Mouse (Mus musculus) spleen, postnatal 10 days (tissue): ENCODE measurements around the gene Atrnl1.
A peak's percentile ranks its signal among the peaks of the same experiment; 100 is the strongest.
"Not testable (repeated sequence)": the region's sequence is repeated elsewhere in the genome, so short reads cannot be mapped to it uniquely, and the experiment has no call there.

ENCODE experiments used
- DNase-seq, 2 experiments: peaks; one replicate each; pipeline ENCODE4 v3.0.0; 2021 to 2022; ENCODE audit warnings: low spot score in 2 of 2

Gene Atrnl1

DNA sequence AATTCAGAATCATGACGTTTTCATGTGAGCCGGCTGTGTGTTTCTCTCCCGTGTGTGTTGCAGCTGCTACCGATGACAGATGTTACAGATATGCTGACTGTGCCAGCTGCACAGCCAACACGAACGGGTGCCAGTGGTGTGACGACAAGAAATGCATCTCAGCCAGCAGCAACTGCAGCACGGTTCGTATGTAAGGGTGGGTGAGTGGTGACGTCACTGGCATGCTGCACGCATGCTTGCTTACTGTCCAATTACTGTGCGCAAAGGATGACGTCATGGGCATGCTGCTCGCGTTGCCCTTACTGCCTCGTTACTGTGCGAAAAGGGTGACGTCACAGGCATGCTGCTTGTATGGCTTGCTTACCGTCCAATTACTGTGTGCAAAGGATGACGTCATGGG lies 75.8 kb downstream of the Atrnl1 start:
- DNase-seq: no peak

DNA sequence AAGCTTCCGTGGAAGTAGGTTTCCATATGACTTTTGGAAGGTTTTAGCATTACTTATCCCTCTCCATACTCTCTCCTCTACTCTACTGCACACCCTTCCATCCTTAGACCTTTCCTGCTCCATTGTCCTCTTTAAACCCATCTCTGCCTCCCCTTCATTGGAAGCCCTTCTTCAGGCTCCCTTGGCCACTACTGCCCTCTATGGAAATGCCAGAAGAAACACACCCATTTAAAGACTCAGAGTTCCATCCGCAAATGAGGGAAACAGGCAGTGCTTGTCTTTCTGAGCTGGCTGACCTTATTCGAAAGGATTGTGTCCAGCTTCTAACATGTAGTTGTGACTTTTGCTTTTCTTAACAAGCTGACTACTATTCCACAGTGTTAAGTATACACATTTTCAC lies 81.7 kb downstream of the Atrnl1 start:
- no peak for DNase-seq

DNA sequence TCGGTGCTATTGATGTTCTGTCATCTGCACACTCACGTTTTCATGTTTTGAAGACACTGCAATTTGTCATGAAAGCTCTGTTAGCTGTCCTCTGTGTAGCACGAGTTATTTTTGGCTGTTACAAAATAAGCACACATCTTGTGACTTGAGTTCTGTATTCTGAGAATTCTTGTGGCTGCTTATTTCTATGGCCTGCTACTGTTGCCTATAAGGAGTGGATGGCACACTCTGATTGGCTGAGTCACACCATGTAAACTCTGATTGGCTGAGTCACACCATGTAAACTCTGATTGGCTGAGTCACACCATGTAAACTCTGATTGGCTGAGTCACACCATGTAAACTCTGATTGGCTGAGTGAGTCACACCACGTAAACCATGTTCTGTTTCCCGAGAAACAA lies 85.9 kb downstream of the Atrnl1 start:
- not testable (repeated sequence) for DNase-seq

DNA sequence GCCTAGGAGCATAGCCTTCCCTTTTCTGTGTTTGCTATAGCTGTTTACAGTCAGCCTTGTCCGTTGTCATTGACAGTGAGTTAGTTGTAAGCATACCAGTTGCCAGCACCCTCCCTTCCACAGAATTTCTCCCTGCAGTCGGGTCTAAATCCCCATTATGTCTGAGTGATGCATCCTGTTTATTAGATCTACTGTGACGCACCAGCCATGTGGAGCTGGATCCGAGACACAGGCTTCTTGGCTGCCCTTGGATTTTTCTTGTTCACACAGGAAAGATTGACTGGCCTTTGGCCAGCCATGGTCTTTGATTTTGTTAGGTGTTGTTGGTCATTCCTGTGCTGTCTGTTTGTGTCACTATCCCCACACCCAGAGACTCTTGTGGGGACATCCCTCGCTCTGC lies 102.3 kb downstream of the Atrnl1 start:
- no peak for DNase-seq

DNA sequence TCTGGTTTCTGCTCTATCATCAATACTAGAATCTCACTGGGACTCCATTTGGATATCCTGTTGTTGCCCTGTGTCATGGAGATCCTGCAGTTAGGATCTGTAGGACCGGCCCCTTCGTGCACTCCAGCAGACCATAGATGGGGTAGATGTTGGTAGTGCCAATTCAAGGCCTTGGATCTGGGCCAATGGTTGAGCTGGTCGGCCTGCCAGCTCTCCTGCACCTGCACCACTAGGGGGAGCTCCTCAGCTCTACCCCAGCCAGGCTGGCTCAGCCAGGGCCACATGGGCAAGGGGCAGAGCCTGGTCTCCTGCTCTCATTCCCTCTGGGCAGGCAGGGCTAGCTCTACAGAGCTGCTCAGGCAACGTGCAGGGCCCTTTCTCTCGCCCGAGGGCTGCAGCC lies 114.1 kb downstream of the Atrnl1 start:
- DNase-seq: peak; percentile 43 to 75

DNA sequence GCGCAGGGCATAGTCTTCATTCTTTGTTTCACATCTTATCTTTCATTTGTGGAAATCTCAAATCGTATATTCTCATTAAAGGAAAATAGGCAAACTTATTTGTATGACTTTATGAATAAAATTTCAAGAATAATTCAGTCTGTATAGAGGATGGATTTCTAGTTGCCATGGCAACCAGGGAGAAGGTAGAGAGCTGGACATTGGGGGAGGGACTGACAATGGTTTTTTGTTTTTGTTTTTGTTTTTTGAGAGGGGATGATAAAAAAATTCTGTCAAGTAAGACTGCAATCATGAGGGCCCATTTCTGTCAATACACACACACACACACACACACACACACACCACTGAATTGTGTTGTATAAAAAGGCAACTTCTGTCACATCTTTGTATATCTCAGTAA lies 114.5 kb downstream of the Atrnl1 start:
- no peak for DNase-seq

DNA sequence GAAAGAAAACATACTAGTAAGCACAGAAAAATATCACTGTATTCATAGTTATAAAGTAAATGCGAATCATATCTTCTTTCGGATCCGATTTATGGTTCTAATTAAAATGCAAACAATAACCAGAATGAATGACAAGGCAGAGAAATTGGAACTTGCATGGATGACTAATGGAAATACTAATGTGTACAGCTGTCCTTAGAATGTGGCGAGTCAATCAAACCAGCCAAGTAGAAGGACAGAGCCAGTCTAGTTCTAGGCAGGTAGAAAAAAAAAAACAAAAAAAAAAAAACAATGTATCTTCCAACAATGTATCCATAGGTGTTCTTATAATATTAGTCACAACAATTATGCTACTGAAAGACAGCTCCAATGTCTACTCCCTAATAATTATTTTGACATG lies 116.2 kb downstream of the Atrnl1 start:
- DNase-seq: no peak

DNA sequence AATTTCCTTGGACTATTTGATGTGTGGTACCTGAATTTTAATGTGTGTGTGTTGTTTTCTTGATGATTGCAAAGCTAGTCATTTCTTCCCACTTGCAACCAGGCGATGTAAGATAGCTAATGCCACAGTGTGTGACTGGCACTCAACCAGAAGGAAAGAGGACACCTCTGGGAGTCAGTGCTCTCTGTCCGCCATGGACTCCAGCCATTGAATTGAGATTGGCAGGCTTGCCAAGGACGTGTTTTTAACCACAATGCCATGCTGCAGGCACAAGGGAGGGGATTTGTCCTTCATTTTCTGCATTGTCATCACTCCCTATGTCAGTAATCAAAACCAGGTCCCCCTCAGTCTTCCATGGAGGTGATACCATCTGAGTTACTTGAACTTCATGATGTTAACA lies 126.6 kb downstream of the Atrnl1 start:
- DNase-seq: no peak

DNA sequence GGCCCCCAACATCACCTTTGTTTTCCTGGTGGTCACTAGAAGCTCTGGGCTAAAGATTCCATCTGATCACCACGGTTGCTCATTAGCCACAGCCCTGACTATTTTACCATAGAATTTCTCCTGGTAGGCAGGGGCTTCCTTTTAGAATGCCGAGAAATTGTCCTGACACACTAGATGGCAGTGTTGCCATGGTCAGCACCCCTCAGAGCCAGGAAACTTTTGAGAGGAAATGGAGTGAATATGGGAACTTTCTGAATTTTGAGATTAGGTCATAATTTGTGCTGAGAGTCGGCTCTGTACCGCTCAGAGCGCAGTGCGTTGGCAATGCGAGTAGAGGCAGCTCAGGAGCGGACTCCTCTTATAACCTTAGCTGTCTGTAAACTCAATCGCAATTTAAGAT lies 134.7 kb downstream of the Atrnl1 start:
- no peak for DNase-seq

DNA sequence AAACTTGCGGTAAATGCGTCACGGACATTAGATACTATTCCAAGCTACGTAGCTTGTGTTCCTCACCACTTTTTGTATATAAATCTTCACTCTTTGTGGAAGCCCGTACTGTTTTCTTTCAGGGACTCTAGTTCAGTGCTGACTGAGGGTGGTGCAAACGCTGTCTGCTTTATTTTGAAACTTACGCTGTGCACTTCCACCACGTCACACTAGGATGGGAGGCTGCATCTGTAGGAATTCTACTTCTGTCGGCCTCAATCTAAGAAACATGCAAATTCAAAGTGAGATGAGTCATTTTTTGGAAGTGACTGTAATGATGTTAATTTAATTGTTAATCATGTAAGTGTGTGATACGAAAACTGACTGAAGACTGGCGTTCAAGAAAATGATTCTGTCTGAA lies 135.7 kb downstream of the Atrnl1 start:
- no peak for DNase-seq

DNA sequence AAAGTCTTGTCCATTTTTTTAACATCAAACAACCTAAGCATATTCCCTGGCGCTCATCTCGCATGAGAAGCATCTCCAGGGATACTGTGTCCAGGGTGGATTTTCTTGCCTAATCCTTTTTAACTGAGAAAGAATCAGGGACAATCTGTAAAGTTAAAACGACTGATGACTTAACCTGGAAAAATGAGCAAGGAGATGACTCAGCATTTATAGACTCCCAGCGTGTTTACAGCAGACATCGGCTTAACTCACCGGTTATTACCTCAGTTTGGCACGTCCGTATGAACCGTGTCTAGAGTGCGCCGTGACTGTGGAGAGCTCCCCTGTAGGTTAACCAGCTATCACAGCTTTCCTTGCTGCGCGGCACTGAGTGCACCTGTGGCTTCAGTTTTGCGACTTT lies 141.4 kb downstream of the Atrnl1 start:
- no peak for DNase-seq

DNA sequence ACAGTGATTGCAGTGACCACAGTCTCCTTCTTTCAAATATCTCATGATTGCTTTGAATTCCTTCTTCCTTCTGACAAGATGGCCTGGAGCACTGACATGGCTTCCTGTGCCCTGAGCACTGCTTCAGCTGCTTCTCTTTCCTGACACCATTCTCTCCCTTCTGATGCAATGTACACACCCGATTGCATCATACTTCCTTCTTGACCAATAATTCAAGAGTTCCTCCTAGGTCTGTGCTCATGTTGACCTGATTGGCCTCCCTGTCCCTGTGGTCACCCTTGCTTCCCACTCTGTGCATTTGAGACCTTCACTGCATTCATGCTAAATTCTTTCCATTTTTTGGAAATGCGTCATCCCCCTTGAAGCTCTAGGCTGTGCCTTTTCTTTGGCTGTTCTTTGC lies 151.7 kb downstream of the Atrnl1 start:
- DNase-seq: no peak

DNA sequence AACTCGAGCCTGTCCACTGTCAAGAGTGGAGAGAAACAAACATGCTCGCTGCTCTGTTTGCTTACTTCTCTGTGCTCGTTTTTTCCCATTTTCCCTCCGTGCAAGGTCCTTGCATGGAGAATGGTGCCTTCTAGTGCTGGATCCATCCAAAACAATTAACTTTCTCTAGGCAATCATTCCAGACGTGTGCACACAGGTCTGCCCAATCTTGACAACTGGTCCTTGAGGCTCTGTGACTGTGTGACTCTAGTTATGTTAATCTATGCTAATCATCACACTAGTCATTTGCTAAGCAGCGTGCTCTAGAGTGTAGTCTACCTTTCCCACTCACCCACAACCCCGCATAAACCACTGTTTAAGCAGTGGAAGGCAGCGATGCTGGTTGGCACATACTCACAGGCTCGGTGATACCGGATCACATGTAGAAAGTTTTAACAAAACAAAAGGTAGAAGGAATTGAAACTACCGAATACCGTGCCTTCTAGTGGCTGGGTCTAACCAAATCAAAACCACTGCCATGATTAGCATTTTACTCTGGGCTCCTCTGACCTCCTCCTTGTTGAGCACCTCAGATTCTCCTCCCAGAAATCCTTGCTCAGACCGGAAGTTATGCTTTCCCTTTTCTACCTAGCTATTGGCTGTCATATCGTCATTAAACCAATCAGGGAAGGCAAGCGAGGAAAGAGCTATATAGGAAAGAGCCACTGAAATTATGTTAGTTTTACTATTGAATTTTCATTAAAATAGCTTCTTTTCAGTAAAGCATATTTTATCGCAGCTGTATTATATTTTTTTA lies 153.9 kb downstream of the Atrnl1 start:
- no peak for DNase-seq

DNA sequence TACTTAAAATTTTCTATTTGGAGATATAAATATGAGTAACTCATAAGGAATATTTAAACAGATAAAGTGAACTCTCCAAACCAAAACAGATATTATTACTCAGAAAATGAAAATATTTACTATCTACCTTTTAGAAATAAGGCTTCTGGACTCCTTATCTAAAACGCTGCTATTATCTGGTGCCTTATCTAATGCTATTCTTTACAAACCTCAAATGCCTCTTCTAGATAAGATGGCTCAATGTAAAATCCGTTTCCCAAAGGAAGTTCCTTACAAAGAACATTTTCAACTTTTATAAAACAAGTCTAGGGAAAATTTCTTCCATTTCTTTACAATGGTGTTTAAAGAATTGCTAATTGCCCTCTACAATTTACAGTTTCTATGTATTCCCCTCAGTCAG lies 156.2 kb downstream of the Atrnl1 start:
- no peak for DNase-seq

DNA sequence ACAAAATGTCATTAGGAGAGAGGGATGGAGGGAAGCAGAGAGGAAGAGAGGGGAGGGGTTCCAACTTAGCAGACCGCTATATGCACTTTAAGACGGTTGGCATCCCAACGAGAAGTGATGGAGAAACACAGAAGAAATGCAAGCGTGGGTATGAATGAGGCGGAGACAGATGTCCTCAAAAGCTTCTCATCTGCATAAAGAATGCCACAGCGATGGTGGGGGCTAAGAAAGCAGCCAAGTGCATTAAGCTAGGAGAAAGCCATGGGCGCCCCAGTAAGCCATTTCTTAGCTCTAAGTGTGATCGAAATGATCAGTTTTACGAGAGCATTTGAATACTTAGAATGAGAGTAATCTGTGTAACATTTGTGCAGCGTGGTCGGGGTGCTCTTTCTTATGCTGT lies 157.8 kb downstream of the Atrnl1 start:
- DNase-seq: no peak

DNA sequence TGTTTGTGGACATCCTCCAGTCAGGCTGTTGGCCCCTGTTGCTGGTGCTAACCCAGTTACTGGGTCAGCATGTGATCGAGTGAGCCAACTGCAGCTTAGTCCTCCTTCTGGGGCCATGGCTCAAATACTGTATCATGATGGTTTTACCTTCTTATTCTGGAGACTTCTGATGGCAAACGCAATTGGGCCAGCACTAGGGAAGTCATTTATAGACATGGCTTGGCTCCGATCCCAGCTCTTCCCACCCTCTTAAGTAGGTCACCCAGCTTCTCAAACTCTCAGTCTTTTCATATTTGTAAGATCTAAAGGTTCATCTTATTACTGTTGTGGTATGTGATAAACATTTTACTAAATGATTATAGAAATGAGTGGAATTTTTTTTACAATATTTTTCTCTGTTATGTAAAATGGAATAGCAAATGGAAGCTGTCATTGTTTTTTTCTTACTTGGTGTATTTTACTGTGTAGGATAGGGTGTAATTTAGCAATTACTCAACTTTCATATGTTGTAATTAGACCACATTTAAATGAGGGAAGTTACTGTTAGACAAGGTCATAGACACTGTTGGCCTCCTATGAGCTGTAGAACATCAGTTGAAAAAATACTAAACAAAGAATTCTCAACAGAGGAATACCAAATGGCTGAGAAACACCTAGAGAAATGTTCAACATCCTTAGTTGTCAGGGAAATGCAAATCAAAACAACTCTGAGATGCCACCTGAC lies 171.7 kb downstream of the Atrnl1 start:
- no peak for DNase-seq

DNA sequence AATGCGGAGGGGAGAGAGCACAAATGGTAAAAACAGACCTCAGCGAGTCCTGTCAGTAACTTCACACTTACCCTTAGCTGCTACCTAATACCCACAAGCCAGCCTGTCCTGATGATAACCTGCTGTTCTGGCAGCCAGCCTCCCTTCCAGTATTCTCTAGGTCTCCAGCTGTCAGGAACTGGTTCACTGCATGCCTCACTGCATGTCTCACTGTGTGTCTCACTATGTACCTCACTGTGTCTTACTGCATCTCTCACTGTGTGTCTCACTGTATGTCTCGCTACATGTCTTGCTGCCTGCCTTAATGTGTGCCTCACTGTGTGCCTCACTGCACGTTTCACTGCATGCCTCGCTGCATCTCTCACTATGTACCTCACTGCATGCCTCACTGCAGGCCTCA lies 175.9 kb downstream of the Atrnl1 start:
- DNase-seq: no peak

DNA sequence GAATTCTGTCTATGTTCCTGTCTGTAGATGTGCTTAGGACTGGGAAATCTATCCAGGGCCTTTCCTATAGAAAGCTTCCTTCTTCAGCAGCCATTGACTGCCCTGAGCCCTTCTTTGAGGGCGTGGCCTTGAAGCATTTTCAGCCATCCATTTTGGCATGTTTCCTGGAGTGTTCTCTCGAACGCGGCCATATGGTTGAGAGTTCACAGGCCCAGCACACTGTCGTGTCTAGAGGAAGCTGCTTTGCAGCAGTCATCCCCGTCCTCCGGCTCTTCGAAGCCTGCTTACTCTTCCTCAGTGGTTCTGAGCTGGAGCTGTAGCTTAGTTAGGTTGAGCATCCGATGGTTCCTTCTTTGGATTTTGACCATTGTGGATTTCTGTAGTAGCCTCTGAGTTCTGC lies 191.4 kb downstream of the Atrnl1 start:
- no peak for DNase-seq

DNA sequence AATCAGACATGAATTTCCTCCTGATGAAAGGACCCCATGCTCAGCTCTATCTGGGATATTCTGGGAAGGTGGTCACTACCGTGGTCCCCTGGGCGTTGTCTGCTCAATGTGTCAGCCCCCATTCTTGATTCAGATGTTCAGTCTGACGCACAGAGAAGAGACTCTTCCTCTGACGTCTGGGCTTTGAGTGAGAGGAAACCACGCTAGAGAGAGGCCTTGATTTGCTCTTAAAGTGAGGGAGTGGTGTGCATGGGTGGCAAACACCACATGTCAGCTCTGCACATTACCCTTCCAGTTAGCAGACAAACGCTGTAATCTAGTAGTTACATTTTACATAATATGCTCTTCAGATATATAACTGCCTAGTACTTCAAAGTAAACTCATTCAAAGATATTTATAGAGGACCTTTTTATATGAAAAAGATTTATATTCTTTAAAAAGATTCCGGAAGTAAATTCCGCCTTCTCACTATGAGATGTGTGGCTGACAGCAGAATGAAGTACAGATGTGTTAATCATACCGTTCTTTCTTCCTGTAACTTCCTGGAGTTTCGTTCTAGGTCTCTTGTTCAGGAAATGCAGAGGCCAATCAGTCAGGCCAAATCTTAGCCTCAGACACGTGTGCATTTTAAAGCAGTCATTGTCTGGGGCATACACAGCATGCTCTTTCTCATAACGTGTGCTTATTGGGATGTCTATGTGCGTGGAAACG lies 192.1 kb downstream of the Atrnl1 start:
- DNase-seq: no peak

DNA sequence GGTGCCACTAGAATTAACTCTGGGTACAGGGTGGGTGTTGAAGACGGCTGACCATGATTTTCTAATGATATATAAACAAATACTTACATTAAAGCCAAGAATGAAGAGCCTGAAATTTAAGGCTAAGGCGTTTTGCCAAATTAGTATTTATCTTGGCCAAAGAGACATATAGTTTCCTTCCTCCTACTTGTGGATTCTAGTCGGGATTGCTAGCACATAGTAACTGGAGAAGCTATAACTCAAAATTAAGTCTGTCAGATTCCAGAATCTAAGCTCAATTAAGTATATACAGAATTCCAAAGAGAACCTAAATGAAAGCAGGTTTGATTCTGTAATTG lies 192.6 kb downstream of the Atrnl1 start:
- DNase-seq: no peak

DNA sequence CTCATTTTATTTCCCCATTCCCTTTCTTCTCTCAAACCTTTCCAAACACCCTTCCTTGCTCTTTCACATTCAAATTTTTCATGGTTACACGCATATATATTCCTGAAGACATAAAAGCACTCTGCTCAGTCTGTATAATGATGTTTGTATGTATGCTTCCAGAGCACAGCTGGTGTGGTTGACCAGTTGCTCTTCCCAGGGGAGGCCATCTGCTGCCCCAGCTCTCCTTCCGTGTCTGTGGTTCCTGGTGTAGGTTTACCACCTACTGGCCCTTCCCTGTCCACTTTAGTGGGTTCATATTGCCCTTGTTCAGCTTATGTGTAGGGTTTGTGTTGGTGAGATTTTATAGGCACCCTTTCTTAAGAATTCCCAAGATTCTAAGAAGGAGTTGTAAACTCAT lies 197.5 kb downstream of the Atrnl1 start:
- no peak for DNase-seq

DNA sequence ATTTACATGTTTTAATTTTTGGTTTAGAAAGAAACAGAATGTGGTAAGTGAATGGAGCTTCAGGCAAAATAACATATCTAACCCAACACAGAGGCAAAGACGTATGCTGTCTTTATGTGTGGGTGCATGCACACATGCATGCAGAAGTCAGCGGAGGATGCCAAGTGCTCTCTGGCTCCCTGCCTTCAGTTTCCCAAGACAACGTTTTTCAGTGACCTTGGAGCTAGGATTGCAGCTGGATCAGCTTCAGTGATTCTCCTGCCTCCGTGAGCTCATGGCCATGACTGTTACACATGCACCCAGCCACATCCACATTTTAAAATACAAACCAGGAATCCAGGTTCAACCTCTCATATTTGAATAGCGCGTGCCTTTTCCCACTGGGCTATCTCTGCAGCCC lies 203.5 kb downstream of the Atrnl1 start:
- no peak for DNase-seq
